Mouse (Mus musculus) lung, postnatal 0 days (tissue): Measurements from ENCODE around the gene Suz12.
"Not testable (repeated sequence)": the region's sequence is repeated elsewhere in the genome, so short reads cannot be mapped to it uniquely, and the experiment has no call there.

Experiments used
- CTCF ChIP-seq: IDR thresholded peaks from 2 replicates; pipeline ENCODE4 v1.5.1; 2016; ENCODE audit warnings: antibody characterized with exemption, mild to moderate bottlenecking
- EP300 ChIP-seq: IDR thresholded peaks from 2 replicates; pipeline ENCODE4 v1.6.1; 2016; ENCODE audit warnings: antibody characterized with exemption, mild to moderate bottlenecking, control low read depth

- not testable (repeated sequence) for TF ChIP-seq CTCF, EP300
Observed at GRCm38 (mm10) chr11:79977747-79978146, 15.2 kb upstream of the Suz12 start.
